Mouse (Mus musculus) MEL (cell line): ENCODE measurements at regions not wholly inside any gene's neighbourhood (a gene's known extent, or its start where the extent isn't known, plus 50 kb on each side); places are given as distances from the start of the nearest gene placed in this dataset.

Source experiments
- BHLHE40 ChIP-seq: IDR thresholded peaks from 2 replicates; pipeline ENCODE4 v1.6.1; 2012; ENCODE audit warnings: low read depth, mild to moderate bottlenecking, inconsistent platforms, low read length, improper control_type of control experiment, borderline replicate concordance
- CHD1 ChIP-seq: IDR thresholded peaks from 2 replicates; pipeline ENCODE4 v1.6.1; 2012; ENCODE audit warnings: low read depth, mild to moderate bottlenecking, inconsistent platforms, low read length, improper control_type of control experiment
- CTCF ChIP-seq, 3 experiments: IDR thresholded peaks in 2 of 3; conservative IDR thresholded peaks in 1 of 3; 2 replicates each; pipeline ENCODE4 v1.5.1; 2011 to 2012; ENCODE audit warnings: low read length in 3 of 3, low read depth in 2 of 3, mild to moderate bottlenecking in 2 of 3, improper control_type of control experiment in 1 of 3, inconsistent platforms in 1 of 3, mixed read lengths in 1 of 3, moderate library complexity in 1 of 3; ENCODE audit not compliant: control insufficient read depth in 1 of 3, insufficient read depth in 1 of 3, poor library complexity in 1 of 3, severe bottlenecking in 1 of 3
- E2F4 ChIP-seq: IDR thresholded peaks from 2 replicates; pipeline ENCODE4 v1.6.1; 2011; ENCODE audit warnings: low read depth, low read length, improper control_type of control experiment, borderline replicate concordance
- EP300 ChIP-seq, 2 experiments: IDR thresholded peaks; 2 replicates each; pipeline ENCODE4 v1.6.1; 2011; ENCODE audit warnings: improper control_type of control experiment in 2 of 2, low read length in 2 of 2, low read depth in 1 of 2, mild to moderate bottlenecking in 1 of 2
- ETS1 ChIP-seq: IDR thresholded peaks from 2 replicates; pipeline ENCODE4 v1.6.1; 2012; ENCODE audit warnings: low read depth, mild to moderate bottlenecking, inconsistent platforms, low read length, improper control_type of control experiment, moderate library complexity
- HCFC1 ChIP-seq: IDR thresholded peaks from 2 replicates; pipeline ENCODE4 v1.6.1; 2012; ENCODE audit warnings: low read depth, mild to moderate bottlenecking, inconsistent platforms, low read length, improper control_type of control experiment, moderate library complexity
- MAX ChIP-seq: IDR thresholded peaks from 2 replicates; pipeline ENCODE4 v1.6.1; 2011; ENCODE audit warnings: low read length, improper control_type of control experiment
- NRF1 ChIP-seq: IDR thresholded peaks from 2 replicates; pipeline ENCODE4 v1.6.1; 2014; ENCODE audit warnings: low read depth, mild to moderate bottlenecking, inconsistent platforms, low read length, improper control_type of control experiment, moderate library complexity; ENCODE audit not compliant: poor library complexity, insufficient read depth, severe bottlenecking
- POLR2A ChIP-seq, 2 experiments: IDR thresholded peaks; 2 replicates each; pipeline ENCODE4 v1.6.1; 2011 to 2012; ENCODE audit warnings: low read length in 2 of 2, mild to moderate bottlenecking in 2 of 2, control low read depth in 1 of 2, improper control_type of control experiment in 1 of 2, low read depth in 1 of 2, moderate library complexity in 1 of 2; ENCODE audit not compliant: control insufficient read depth in 1 of 2, insufficient read depth in 1 of 2, poor library complexity in 1 of 2
- RCOR1 ChIP-seq: IDR thresholded peaks from 2 replicates; pipeline ENCODE4 v1.6.1; 2012; ENCODE audit warnings: low read depth, mild to moderate bottlenecking, inconsistent platforms, low read length, improper control_type of control experiment
- TAL1 ChIP-seq: IDR thresholded peaks from 2 replicates; pipeline ENCODE4 v1.6.1; 2012; ENCODE audit warnings: mild to moderate bottlenecking, inconsistent platforms, low read length, moderate library complexity, mixed read lengths
- USF1 ChIP-seq: IDR thresholded peaks from 2 replicates; pipeline ENCODE4 v1.6.1; 2014; ENCODE audit warnings: low read depth, mild to moderate bottlenecking, inconsistent platforms, low read length, improper control_type of control experiment, moderate library complexity
- ZNF384 ChIP-seq: IDR thresholded peaks from 2 replicates; pipeline ENCODE4 v1.6.1; 2012; ENCODE audit warnings: low read depth, mild to moderate bottlenecking, inconsistent platforms, low read length, improper control_type of control experiment

DNA sequence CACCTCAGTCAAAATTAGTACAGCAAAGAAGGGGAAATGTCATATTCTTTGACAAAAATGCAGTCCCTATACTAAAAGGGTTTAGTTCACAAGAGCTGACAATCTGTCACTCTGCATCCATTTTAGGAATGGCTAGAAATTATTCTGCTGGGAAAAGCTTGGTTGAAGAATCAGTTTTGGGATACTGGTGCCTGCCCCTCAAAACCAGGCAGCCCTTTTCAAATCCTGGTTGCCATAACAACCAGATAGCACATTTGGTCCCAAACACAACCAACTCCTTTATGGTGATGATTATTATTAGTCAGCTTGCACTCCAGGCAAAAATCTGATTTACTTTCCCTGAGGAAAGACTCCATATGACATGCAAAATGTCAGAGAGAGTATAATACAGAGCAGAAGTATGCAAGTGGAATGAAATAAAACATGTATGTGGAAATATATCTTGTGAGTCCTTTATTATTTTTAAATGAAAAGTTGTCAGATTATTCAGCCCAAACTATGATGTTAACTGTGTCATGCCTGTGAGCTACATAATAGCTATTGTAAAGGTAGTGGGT, 1034.2 kb upstream of the Cdh8 start:
- TF ChIP-seq TAL1, result no peak
- TF ChIP-seq E2F4, result no peak
- TF ChIP-seq EP300 (IDR thresholded peaks at IDR 0.05; ENCODE audit: low read depth in 1 of 2, low read length in 2 of 2), result no peak
- no peak for TF ChIP-seq BHLHE40
- no peak for TF ChIP-seq NRF1
- no peak for TF ChIP-seq MAX
- no peak for TF ChIP-seq CTCF (IDR thresholded peaks at IDR 0.05 in 2 of 3, conservative IDR thresholded peaks at IDR 0.05 in 1 of 3; ENCODE audit: control insufficient read depth in 1 of 3, insufficient read depth in 1 of 3, low read depth in 2 of 3, low read length in 3 of 3, poor library complexity in 1 of 3, severe bottlenecking in 1 of 3)
- no peak for TF ChIP-seq POLR2A (IDR thresholded peaks at IDR 0.05; ENCODE audit: control insufficient read depth in 1 of 2, insufficient read depth in 1 of 2, low read depth in 1 of 2, low read length in 2 of 2, poor library complexity in 1 of 2)
- no peak for TF ChIP-seq RCOR1
- TF ChIP-seq ZNF384, result no peak
- TF ChIP-seq HCFC1, result no peak
- TF ChIP-seq CHD1, result no peak
- TF ChIP-seq USF1, result no peak
- no peak for TF ChIP-seq ETS1
